Mouse (Mus musculus) lung, postnatal 25 days (tissue): ENCODE data around the gene Ptbp3.

Experiments
- DNase-seq: peaks from one replicate; pipeline ENCODE4 v3.0.0; 2022; ENCODE audit warnings: low spot score

The Ptbp3 gene

DNA sequence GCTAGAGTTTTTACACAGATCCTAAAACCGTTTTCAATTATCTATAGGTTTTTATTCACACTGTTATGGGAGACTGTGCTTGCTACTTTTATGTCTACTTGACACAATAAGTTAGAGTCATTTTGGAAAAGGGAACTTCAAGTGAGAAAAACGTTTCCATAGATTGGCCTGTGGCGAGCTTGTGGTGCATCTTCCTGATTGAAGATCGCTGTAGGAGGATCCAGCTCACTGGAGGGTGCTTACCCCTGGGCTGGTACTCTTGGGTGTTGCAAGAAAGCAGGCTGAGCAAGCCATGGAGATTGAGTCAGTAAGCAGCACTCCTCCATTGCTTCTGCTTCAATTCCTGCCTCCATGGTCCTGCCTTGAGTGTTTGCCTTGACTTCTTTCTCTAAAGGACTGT lies 113.2 kb downstream of the Ptbp3 start:
- no peak for DNase-seq

DNA sequence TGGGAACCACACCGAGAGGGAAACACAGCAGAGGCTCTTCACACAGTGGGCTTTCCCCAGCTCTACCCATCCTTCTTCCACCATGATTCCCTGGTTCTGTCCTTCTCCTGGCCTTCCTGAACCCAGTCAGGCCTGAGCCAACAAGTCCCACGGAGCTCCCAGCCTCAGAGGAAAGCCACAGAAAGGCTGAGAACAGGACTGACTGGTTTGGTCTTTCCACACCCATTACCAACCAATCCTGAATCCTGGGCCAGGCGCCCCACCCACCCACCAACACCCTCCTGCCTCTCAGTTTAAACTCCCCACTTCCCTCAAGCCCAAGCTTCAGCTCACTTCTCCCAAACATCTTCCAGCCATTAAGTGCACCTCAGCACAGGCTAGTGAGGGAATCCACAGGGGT lies 115.1 kb downstream of the Ptbp3 start:
- no peak for DNase-seq

DNA sequence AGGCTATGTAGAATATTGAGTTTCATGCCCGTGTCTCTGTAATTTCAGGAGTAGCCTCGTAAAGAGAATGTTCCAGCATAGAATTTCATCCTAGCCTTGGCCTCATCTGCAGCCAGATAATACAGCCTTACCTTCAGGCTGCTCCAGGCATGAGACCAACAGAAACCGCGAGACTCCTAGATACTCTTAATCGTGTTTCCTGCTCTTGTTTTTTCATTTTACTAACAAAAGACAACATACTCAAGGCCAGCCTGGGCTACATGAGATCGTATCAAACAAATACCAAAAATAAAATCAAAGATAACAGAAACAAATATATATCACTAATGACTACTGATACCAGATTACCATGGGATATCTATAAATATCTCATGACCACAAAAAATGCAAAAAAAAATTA lies 120.0 kb downstream of the Ptbp3 start:
- DNase-seq: no peak

DNA sequence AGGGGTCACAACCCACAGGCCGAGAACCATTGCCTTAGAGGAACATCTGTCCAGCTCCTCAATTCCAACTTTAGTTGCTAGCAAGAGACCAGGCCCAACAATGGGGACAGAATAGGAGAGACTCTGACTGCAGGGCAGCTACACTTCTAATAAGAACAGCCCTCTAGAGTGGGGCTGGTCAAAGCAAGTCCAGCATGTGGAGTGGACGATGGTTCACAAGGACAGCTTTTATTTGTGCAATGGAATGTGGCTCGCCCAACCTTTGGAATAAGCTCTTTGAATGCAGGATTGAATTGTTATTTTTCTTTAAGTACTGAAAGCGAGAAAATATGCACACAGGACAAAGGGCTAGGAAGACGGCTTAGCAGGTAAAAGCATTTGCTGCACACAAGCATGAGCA lies 122.7 kb downstream of the Ptbp3 start:
- DNase-seq: no peak

DNA sequence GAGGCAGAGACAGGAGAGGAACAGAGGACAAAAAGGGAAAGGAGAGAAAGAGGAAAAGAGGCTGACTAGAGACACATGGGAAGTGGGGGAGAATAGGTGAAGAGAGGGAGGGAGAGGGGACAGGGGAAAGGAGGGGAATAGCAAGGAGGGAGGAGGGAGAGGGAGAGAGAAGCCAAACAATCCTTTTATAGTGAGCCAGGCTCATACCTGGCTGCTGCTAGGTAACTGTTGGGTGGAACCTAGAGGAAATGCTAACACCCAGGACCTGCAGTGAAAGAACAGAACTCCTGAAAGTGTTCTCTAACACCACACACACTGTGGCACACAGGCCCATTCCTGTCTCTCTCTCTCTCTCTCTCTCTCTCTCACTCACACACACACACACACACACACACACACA lies 126.4 kb downstream of the Ptbp3 start:
- no peak for DNase-seq

DNA sequence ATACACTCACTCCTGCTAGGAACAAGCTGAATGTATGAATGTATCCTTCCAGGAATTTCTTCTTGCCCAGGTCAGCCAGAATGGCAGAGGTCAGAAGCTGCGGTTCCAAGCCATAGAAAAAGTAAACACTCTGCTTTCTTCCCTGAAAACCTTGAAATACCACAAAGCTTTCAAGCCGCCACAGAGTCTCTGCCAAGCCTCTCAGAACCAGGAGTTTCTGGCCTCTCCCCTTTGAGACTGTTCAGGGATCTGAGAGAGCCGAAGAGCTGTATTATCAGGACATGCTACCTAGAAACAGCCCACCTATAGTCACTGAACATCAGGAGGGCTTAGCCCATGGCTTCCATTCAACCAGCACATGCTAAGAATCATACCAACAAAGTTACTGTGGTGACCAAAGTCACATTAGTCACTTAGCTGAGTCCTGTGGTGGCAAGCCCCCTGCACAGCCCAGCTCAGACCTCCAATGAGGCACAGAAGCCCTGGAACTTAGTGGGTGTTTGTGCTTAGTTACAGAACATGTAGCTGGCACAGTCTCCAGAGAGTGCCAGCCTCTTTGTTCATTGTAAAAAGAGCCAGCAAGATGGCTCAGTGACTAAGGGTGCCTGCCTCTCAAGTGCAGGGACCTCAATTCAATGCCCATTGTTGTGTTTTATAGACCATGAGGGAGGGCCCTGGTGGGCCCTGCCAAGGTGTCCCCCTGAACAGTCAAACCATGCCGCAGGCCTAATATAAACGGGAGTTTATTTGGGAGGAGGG lies 127.0 kb downstream of the Ptbp3 start:
- peak; percentile 64 for DNase-seq
